Mouse (Mus musculus) hindbrain, embryonic 14.5 days (tissue): ENCODE measurements at regions not wholly inside any gene's neighbourhood (a gene's known extent, or its start where the extent isn't known, plus 50 kb on each side); places are given as distances from the start of the nearest gene placed in this dataset.

ENCODE experiments used
- ATAC-seq: fragments of 200-750 bp; cut with Nextera tagmentation; 2 replicates; pipeline ENCODE4 v1.8.0; 2017; ENCODE audit warnings: moderate number of reproducible peaks, mild to moderate bottlenecking, moderate TSS enrichment, moderate library complexity; ENCODE audit not compliant: low FRiP score
- DNase-seq: peaks from one replicate; pipeline ENCODE4 v3.0.0-alpha.2; 2015; ENCODE audit warnings: low spot score
- H3K27ac ChIP-seq: fragments of 300-500 bp; sonication (generic); 2 replicates; pipeline ENCODE4 v1.5.1; 2014; ENCODE audit warnings: mild to moderate bottlenecking, moderate library complexity
- H3K27me3 ChIP-seq: fragments of 300-500 bp; sonication (generic); 2 replicates; pipeline ENCODE4 v1.6.1; 2014; ENCODE audit warnings: mild to moderate bottlenecking, low read length, mixed read lengths; ENCODE audit not compliant: control insufficient read depth, insufficient read depth
- H3K36me3 ChIP-seq: fragments of 300-500 bp; sonication (generic); replicated peaks from 2 replicates; pipeline ENCODE4 v1.6.1; 2014; ENCODE audit not compliant: control insufficient read depth, insufficient read depth
- H3K4me1 ChIP-seq: fragments of 300-500 bp; sonication (generic); replicated peaks from 2 replicates; pipeline ENCODE4 v1.6.1; 2014; ENCODE audit warnings: antibody characterized with exemption, low read length, mixed read lengths; ENCODE audit not compliant: control insufficient read depth, insufficient read depth
- H3K4me2 ChIP-seq: fragments of 300-500 bp; sonication (generic); replicated peaks from 2 replicates; pipeline ENCODE4 v1.6.1; 2014; ENCODE audit warnings: mild to moderate bottlenecking, moderate library complexity
- H3K4me3 ChIP-seq: fragments of 300-500 bp; sonication (generic); replicated peaks from 2 replicates; pipeline ENCODE4 v1.5.1; 2014; ENCODE audit warnings: mild to moderate bottlenecking, low read length
- H3K9ac ChIP-seq: fragments of 300-500 bp; sonication (generic); 2 replicates; pipeline ENCODE4 v1.6.1; 2014
- H3K9me3 ChIP-seq: fragments of 300-500 bp; sonication (generic); 2 replicates; pipeline ENCODE4 v1.6.1; 2016; ENCODE audit warnings: low read length; ENCODE audit not compliant: control insufficient read depth
- WGBS: fragments of 180-500 bp; shearing (Covaris S2); extraction: QIAGEN DNeasy Blood & Tissue Kit; methylation state at CpG from one replicate; pipeline ENCODE4 v1.1.7; 2014; 5-methylcytosine and 5-hydroxymethylcytosine counted together

DNA sequence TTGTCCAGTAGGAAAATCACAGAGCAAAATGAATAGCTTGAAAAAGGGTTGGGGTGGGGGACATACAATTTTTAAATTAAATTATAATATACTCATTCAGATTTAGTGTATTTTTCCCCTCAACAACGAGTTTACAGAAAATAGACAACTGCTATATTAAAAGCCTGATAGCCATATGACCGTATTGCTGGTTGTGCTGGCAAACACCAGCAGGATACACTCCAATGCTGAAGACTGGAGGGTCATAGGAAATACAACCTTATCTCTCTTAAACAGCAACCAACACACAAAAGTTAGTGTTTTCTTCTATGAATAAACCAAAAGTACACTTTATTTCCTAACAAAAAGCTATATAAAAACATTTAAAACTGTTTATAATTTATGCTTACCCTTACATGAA, 206.4 kb upstream of the P2ry1 start:
- H3K27me3 ChIP-seq: no peaks in the 10 kb centered on the region
- ATAC-seq: no peak
- whole genome bisulfite sequencing: 85% methylated on average over 2 of the region's 2 CpGs

DNA sequence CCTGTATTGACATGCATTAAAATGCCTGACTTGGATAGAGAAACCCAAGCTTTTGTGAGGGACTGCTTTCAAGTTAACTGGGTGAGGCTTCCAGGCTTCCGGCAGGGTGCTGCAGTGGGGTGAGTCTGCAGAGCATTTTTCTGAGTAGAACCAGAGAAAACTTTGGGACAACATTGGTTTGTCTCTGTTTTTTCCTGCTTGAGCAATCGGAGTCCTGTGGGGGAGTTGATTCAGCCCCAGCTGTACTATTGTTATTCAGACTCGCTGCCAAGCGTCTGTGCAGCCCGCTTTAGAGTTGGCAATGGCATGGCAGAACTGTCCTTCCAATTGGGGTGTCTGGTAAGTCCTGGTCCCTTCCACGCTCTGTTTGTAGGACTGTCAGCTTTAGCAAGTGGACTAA, 204.8 kb upstream of the P2ry1 start:
- no peaks in the 10 kb centered on the region for H3K27me3 ChIP-seq
- H3K4me1 ChIP-seq: no peaks in the 10 kb centered on the region
- ATAC-seq: no peak
- H3K4me3 ChIP-seq: no peak overlapping the region
- no peak overlapping the region for H3K4me2 ChIP-seq
- H3K27ac ChIP-seq: no peak overlapping the region
- DNase-seq: no peak
- H3K36me3 ChIP-seq: no peaks in the 10 kb centered on the region
- H3K9me3 ChIP-seq: no peaks in the 10 kb centered on the region
- no peak overlapping the region for H3K9ac ChIP-seq
- WGBS: 67% methylated on average over 6 of the region's 6 CpGs

More for the DNA sequence above, 206.4 kb upstream of the P2ry1 start:
- Histone ChIP-seq H3K4me1 (no peaks in the 10 kb centered on the region), H3K4me3 (no peak overlapping the region), H3K4me2 (no peak overlapping the region), H3K9me3 (no peaks in the 10 kb centered on the region), H3K36me3 (no peaks in the 10 kb centered on the region), H3K27ac (no peak overlapping the region), H3K9ac (no peak overlapping the region)
- DNase-seq: no peak

DNA sequence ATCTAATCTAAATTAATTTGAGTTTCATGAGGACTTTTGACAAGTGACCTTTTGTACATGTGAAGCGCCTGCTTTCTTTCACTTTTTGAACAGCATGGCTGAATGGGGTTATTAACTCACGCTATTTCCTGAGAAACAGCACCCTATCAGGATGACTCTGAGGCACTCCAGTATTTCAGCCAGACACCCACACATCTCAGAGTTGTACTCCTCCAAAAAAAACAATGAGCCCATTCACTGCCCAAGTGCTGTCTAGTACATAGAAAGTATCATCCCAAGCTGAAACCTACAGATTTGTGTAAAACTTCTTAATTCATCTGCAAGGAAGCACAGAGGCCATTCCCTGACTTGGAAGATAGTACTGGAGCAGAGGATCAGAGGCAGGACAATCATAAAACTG, 204.1 kb upstream of the P2ry1 start:
- Histone ChIP-seq H3K9ac (no peak overlapping the region), H3K27me3 (no peaks in the 10 kb centered on the region), H3K4me2 (no peak overlapping the region), H3K4me1 (no peaks in the 10 kb centered on the region), H3K9me3 (no peaks in the 10 kb centered on the region), H3K4me3 (no peak overlapping the region), H3K27ac (no peak overlapping the region), H3K36me3 (no peaks in the 10 kb centered on the region)
- no peak for ATAC-seq
- DNase-seq: no peak
- 84% methylated on average over 2 of the region's 2 CpGs for WGBS

DNA sequence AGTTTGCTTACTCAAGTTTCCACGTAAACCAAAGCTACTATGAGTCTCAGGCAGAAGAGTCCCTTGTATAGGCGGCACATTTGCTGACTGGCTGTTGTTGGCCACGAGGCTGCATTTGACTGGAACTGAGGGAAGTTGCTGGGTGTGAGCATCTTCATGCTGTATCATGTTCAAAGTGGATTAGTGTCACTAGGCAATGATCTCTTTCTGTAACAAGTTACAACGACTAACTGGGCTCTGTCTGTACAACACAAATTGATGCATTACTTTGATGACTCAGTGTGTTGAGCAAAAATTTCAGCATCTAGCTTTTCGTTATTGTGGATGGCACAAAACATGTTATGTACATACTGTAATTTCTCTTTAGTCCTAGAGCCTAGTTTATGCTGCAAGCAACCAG, 203.7 kb upstream of the P2ry1 start:
- ATAC-seq (no peak), DNase-seq (no peak)
- H3K9ac ChIP-seq: no peak overlapping the region
- WGBS: 90% methylated on average over 5 of the region's 5 CpGs
- H3K27me3 ChIP-seq: no peaks in the 10 kb centered on the region
- no peaks in the 10 kb centered on the region for H3K36me3 ChIP-seq
- no peak overlapping the region for H3K4me2 ChIP-seq
- no peak overlapping the region for H3K27ac ChIP-seq
- H3K4me3 ChIP-seq: no peak overlapping the region
- no peaks in the 10 kb centered on the region for H3K4me1 ChIP-seq
- no peaks in the 10 kb centered on the region for H3K9me3 ChIP-seq

DNA sequence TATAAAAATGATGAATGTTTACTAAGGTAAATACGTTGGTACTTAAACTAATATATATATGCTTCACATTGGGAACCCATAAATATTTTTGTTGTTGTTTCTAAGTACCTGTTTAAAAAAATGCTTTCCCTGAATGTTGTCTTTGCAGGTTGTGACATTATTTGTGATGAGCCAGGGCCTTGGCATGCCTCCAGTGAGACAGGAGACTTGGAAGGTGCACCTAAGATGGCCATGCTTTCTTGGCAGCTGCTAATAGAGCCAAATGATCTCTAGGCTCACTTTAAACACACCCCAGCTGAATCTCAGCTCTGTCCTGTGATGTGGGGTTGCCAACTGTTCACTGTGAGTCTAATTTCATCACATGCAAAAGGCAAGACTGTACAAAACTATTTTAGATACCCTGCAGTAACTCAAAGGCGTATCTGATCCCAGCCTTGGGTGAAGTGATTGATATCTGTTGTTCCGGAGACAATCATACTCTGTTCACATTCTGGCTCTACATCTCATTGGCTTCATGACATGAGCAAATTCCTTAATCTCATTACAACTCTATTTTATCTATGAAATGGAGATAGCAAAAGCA, 197.8 kb upstream of the P2ry1 start:
- Histone ChIP-seq H3K4me1 (no peaks in the 10 kb centered on the region), H3K9me3 (no peaks in the 10 kb centered on the region), H3K27ac (no peak overlapping the region), H3K36me3 (no peaks in the 10 kb centered on the region), H3K4me3 (no peak overlapping the region), H3K9ac (no peak overlapping the region), H3K27me3 (no peaks in the 10 kb centered on the region), H3K4me2 (no peak overlapping the region)
- DNase-seq: no peak
- 85% methylated on average over 3 of the region's 3 CpGs for WGBS
- ATAC-seq: no peak

DNA sequence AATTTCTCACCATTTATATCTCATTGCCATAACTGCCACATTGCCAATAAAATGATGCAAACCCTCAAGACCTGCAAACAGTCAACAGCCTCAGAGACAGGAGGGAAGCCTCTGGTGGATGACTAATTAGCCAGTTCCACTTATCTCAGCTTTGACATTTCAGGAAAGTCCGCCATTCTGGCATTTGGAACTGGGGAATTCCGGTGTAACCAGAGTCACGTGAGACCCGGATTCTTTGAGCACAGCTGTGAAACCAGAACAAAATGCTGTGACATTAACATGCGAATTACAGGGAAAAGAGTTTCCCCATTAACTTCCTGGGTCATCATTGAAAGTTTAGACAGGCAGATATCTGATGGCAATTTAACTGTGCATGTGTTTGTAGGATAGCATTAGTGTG, 190.7 kb upstream of the P2ry1 start:
- Histone ChIP-seq H3K4me3 (no peak overlapping the region), H3K36me3 (no peaks in the 10 kb centered on the region), H3K4me2 (no peak overlapping the region), H3K9ac (no peak overlapping the region), H3K27me3 (no peaks in the 10 kb centered on the region), H3K4me1 (no peaks in the 10 kb centered on the region), H3K9me3 (no peaks in the 10 kb centered on the region), H3K27ac (no peak overlapping the region)
- ATAC-seq: no peak
- DNase-seq: no peak
- WGBS: 55% methylated on average over 5 of the region's 5 CpGs

DNA sequence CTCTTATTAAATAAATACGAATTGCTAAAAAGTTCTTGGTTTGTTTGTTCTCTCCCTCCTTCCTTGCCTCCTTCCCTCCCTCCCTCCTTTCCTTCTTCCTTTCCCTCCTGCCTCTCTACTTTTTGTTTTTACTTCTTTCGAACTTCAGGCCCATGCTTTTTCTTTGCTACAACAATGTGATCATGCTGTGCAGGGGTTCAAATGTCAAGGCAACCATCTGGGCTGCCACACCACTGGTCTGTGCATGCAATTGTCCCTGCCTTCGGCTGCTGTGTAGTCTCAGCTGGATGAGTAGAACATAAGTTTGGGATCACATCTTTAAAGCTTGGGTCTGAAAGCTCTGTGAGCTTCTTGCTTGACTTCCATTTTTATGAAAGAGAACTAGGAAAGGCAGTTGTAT, 189.1 kb upstream of the P2ry1 start:
- Histone ChIP-seq H3K36me3 (no peaks in the 10 kb centered on the region), H3K4me2 (no peak overlapping the region), H3K4me1 (no peaks in the 10 kb centered on the region), H3K4me3 (no peak overlapping the region), H3K9ac (no peak overlapping the region), H3K27me3 (no peaks in the 10 kb centered on the region), H3K27ac (no peak overlapping the region), H3K9me3 (no peaks in the 10 kb centered on the region)
- ATAC-seq: no peak
- WGBS: 35% methylated on average over 3 of the region's 3 CpGs
- no peak for DNase-seq

DNA sequence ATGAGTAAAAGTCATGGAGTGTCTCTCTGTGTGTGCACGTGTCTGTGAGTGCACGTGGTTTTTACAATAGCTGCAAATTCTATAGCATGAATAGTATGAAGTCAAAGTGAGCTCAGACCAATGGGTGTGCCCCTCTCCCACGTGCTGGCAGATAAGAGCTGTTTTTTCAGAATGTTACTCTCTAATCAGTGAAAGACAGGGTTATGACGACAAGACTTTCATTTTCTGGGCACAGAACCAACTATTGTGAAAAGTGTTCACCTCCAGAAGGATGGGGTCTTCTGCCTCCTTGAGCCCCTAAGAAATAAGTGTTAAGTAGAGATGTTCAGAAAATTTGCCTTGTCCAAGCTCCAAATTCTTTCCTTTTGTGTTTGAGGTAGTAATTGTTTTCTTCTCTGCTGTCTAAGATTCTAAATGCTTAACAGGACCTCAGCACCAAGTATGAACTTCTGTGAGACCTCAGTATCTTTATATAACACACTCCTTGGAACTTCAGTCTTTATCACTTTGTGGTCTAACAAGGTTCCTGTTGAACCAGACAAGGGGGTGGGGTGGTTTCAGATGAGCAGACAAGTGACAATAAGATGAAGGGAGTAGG, 182.8 kb upstream of the P2ry1 start:
- H3K9me3 ChIP-seq: no peaks in the 10 kb centered on the region
- WGBS: 75% methylated on average over 4 of the region's 4 CpGs
- no peaks in the 10 kb centered on the region for H3K36me3 ChIP-seq
- no peaks in the 10 kb centered on the region for H3K4me1 ChIP-seq
- no peaks in the 10 kb centered on the region for H3K27me3 ChIP-seq
- ATAC-seq: no peak
- DNase-seq: no peak
- H3K4me2 ChIP-seq: no peak overlapping the region
- no peak overlapping the region for H3K4me3 ChIP-seq
- no peak overlapping the region for H3K27ac ChIP-seq
- no peak overlapping the region for H3K9ac ChIP-seq

DNA sequence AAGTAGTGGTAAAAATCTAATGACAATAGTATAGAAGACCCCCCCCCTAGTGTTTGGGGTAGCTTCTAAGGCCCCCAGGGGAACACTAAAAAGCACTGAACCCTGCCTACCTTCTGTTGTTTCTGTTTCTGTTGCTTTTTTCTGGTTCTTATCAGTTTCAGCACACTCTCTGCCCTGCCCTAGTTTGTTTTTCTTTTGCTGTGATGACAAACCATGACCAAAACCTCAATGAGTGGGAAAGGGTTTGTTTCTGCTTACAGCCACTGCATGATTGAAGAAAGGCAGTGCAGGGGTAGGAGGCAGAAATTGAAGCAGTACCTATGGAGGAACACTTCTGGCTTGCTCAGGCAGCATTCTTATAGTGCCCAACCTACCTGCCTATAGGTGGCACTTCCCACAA, 181.1 kb upstream of the P2ry1 start:
- DNase-seq (no peak), ATAC-seq (no peak)
- Histone ChIP-seq H3K27ac (no peak overlapping the region), H3K9me3 (no peaks in the 10 kb centered on the region), H3K27me3 (no peaks in the 10 kb centered on the region), H3K9ac (no peak overlapping the region), H3K4me3 (no peak overlapping the region), H3K4me2 (no peak overlapping the region), H3K36me3 (no peaks in the 10 kb centered on the region), H3K4me1 (no peaks in the 10 kb centered on the region)

DNA sequence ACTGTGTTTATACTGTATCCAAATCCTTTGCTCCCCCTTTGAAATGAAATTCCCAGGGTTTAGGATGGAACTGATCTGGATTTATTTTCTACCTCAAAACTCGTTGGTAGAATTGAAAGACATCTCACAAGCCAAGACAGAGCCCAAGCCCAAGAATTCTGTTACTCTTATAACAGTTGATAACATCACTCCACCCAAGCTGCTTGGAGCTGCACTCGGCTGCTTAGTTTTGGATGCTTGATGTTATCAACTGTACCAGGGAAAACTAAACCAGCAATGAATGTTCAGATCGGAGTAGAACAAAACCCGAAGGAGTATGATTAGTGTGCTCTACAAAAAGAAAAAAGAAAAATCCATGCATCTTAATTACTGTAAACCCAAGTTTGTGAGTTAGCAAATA, 175.8 kb upstream of the P2ry1 start:
- 82% methylated on average over 4 of the region's 4 CpGs for WGBS
- no peaks in the 10 kb centered on the region for H3K9me3 ChIP-seq
- H3K27me3 ChIP-seq: no peaks in the 10 kb centered on the region
- ATAC-seq (no peak), DNase-seq (no peak)
- no peak overlapping the region for H3K9ac ChIP-seq
- H3K4me2 ChIP-seq: no peak overlapping the region
- H3K27ac ChIP-seq: no peak overlapping the region
- no peaks in the 10 kb centered on the region for H3K4me1 ChIP-seq
- no peaks in the 10 kb centered on the region for H3K36me3 ChIP-seq
- H3K4me3 ChIP-seq: no peak overlapping the region
